Mouse (Mus musculus): ENCODE results near the gene Irf2bp1.

GRCm38 (mm10) chr7:19021048-19021447, 17.2 kb downstream of the Irf2bp1 start:
- no peak for TF ChIP-seq POLR2A (IDR thresholded peaks at IDR 0.05; ENCODE audit: insufficient read length, low read depth)
- TF ChIP-seq TCF12 (IDR thresholded peaks at IDR 0.05; ENCODE audit: insufficient read depth, poor library complexity, severe bottlenecking): no peak
- no peak for TF ChIP-seq USF1 (IDR thresholded peaks at IDR 0.05; ENCODE audit: low read depth)
- TF ChIP-seq TCF3 (IDR thresholded peaks at IDR 0.05; ENCODE audit: insufficient read length, low read depth): no peak
- TF ChIP-seq MAX (IDR thresholded peaks at IDR 0.05; ENCODE audit: low read depth): no peak
- no peak for TF ChIP-seq POLR2AphosphoS2 (IDR thresholded peaks at IDR 0.05; ENCODE audit: insufficient read length, low read depth)
- no peak for TF ChIP-seq E2F4 (IDR thresholded peaks at IDR 0.05; ENCODE audit: insufficient read depth)
- no peak for TF ChIP-seq CEBPB (IDR thresholded peaks at IDR 0.05; ENCODE audit: insufficient read depth, poor library complexity, severe bottlenecking)
- no peak for TF ChIP-seq REST (IDR thresholded peaks at IDR 0.05; ENCODE audit: insufficient read depth, insufficient read length)
- TF ChIP-seq MYOD1 (IDR thresholded peaks at IDR 0.05; ENCODE audit: control insufficient read depth in 1 of 3, insufficient read length in 2 of 3, low read depth in 2 of 3): no peak
- no peak for TF ChIP-seq MYOG (IDR thresholded peaks at IDR 0.05; ENCODE audit: control insufficient read depth in 1 of 3, insufficient read depth in 1 of 3, insufficient read length in 2 of 3, low read depth in 2 of 3)
